19 mouse cellular contexts compared by ENCODE assay signal in genomic region chr5:129332014-129332413, GRCm38 (mm10).
DNase-seq lines count a peak whose midpoint lies in the region; ATAC-seq and TF ChIP-seq lines count a peak whose summit lies in the region.
"Had no signal": no experiment of that assay in that cellular context is flagged by ENCODE, and none has a peak within 500 bp of the region (broad histone marks: within the 10 kb centered on the region; RNA-seq: fewer than 3 reads in every experiment).

No protein-coding gene starts in this region.

- H3K9ac ChIP-seq in hindbrain, postnatal 0 days (replicated peaks; ENCODE audit: low read length): no peak overlapping the region
- H3K9ac ChIP-seq in hindbrain, embryonic 13.5 days: no peak overlapping the region
- no peak overlapping the region for H3K9ac ChIP-seq in midbrain, embryonic 11.5 days (ENCODE audit: low read length)
- H3K9ac ChIP-seq in midbrain, embryonic 15.5 days: no peak overlapping the region
- H3K9ac ChIP-seq: forebrain, embryonic 12.5 days; limb, embryonic 12.5 days; lung, embryonic 15.5 days had no signal

- TF ChIP-seq CTCF in hindbrain, postnatal 0 days (IDR thresholded peaks at IDR 0.05; ENCODE audit: low read depth): peak; percentile 46

- H3K9me3 ChIP-seq in hindbrain, postnatal 0 days (ENCODE audit: low read length): 0 out of 2 replicates have a peak, but pooled peaks cover 3% of the 10 kb centered on the region
- peaks cover 3% of the 10 kb centered on the region; the same call in 1 of the 2 replicates for H3K9me3 ChIP-seq in hindbrain, embryonic 13.5 days
- H3K9me3 ChIP-seq in midbrain, embryonic 11.5 days (ENCODE audit: control insufficient read depth, low read length): no peaks in the 10 kb centered on the region
- H3K9me3 ChIP-seq in midbrain, embryonic 15.5 days: no peaks in the 10 kb centered on the region
- H3K9me3 ChIP-seq in embryonic facial prominence, embryonic 10.5 days: peaks cover 7% of the 10 kb centered on the region; the same call in 1 of the 2 replicates
- H3K9me3 ChIP-seq: forebrain, embryonic 12.5 days; limb, embryonic 12.5 days; lung, embryonic 15.5 days had no signal

- H3K27me3 ChIP-seq in hindbrain, postnatal 0 days (ENCODE audit: insufficient read depth, low read length): no peaks in the 10 kb centered on the region
- 0 out of 2 replicates have a peak, but pooled peaks cover 5% of the 10 kb centered on the region for H3K27me3 ChIP-seq in hindbrain, embryonic 13.5 days
- no peaks in the 10 kb centered on the region for H3K27me3 ChIP-seq in midbrain, embryonic 11.5 days (ENCODE audit: control insufficient read depth, insufficient read depth, low read length)
- no peaks in the 10 kb centered on the region for H3K27me3 ChIP-seq in midbrain, embryonic 15.5 days (replicated peaks)
- H3K27me3 ChIP-seq in embryonic facial prominence, embryonic 10.5 days (replicated peaks; ENCODE audit: low read depth, poor library complexity, severe bottlenecking): no peaks in the 10 kb centered on the region
- H3K27me3 ChIP-seq: forebrain, embryonic 12.5 days; limb, embryonic 12.5 days; lung, embryonic 15.5 days; megakaryocyte, embryonic 14.5 days had no signal

- H3K36me3 ChIP-seq in hindbrain, postnatal 0 days (ENCODE audit: insufficient read depth, low read length): no peaks in the 10 kb centered on the region
- no peaks in the 10 kb centered on the region for H3K36me3 ChIP-seq in hindbrain, embryonic 13.5 days
- H3K36me3 ChIP-seq in midbrain, embryonic 11.5 days (ENCODE audit: control insufficient read depth, insufficient read depth, low read length): no peaks in the 10 kb centered on the region
- H3K36me3 ChIP-seq in midbrain, embryonic 15.5 days (replicated peaks): no peaks in the 10 kb centered on the region
- H3K36me3 ChIP-seq in embryonic facial prominence, embryonic 10.5 days (replicated peaks): no peaks in the 10 kb centered on the region
- H3K36me3 ChIP-seq: forebrain, embryonic 12.5 days; limb, embryonic 12.5 days; lung, embryonic 15.5 days had no signal

- 94% methylated on average over 3 of the region's 3 CpGs for WGBS in hindbrain, postnatal 0 days
- WGBS in hindbrain, embryonic 13.5 days: 97% methylated on average over 3 of the region's 3 CpGs
- WGBS in midbrain, embryonic 11.5 days: 97% methylated on average over 3 of the region's 3 CpGs
- WGBS in midbrain, embryonic 15.5 days: 97% methylated on average over 3 of the region's 3 CpGs
- 95% methylated on average over 3 of the region's 3 CpGs for WGBS in embryonic facial prominence, embryonic 10.5 days

- no peak overlapping the region for H3K27ac ChIP-seq in hindbrain, postnatal 0 days
- no peak overlapping the region for H3K27ac ChIP-seq in hindbrain, embryonic 13.5 days
- no peak overlapping the region for H3K27ac ChIP-seq in midbrain, embryonic 11.5 days (ENCODE audit: low read depth, low read length)
- no peak overlapping the region for H3K27ac ChIP-seq in midbrain, embryonic 15.5 days
- H3K27ac ChIP-seq in embryonic facial prominence, embryonic 10.5 days (replicated peaks): no peak overlapping the region
- H3K27ac ChIP-seq: forebrain, embryonic 12.5 days; limb, embryonic 12.5 days; lung, embryonic 15.5 days had no signal

- ATAC-seq in hindbrain, postnatal 0 days: no peak
- no peak for ATAC-seq in hindbrain, embryonic 13.5 days (ENCODE audit: low FRiP score)
- ATAC-seq in midbrain, embryonic 11.5 days (ENCODE audit: low FRiP score): no peak
- no peak for ATAC-seq in midbrain, embryonic 15.5 days (replicated peaks)
- ATAC-seq: inflammation-experienced regulatory T-cells, adult 6 months had no signal

- H3K4me1 ChIP-seq in hindbrain, postnatal 0 days (ENCODE audit: insufficient read depth, low read length): no peaks in the 10 kb centered on the region
- peaks cover 5% of the 10 kb centered on the region; the same call in 1 of the 2 replicates for H3K4me1 ChIP-seq in hindbrain, embryonic 13.5 days (replicated peaks)
- no peaks in the 10 kb centered on the region for H3K4me1 ChIP-seq in midbrain, embryonic 11.5 days (ENCODE audit: control insufficient read depth, insufficient read depth, low read length)
- H3K4me1 ChIP-seq in midbrain, embryonic 15.5 days: peaks cover 5% of the 10 kb centered on the region
- peaks cover 6% of the 10 kb centered on the region; the same call in 1 of the 2 replicates for H3K4me1 ChIP-seq in embryonic facial prominence, embryonic 10.5 days
- H3K4me1 ChIP-seq: forebrain, embryonic 12.5 days; limb, embryonic 12.5 days; lung, embryonic 15.5 days; megakaryocyte, embryonic 14.5 days had no signal

- no peak overlapping the region for H3K4me3 ChIP-seq in hindbrain, postnatal 0 days (ENCODE audit: low read length)
- H3K4me3 ChIP-seq in hindbrain, embryonic 13.5 days: no peak overlapping the region
- H3K4me3 ChIP-seq in midbrain, embryonic 11.5 days (ENCODE audit: low read depth, low read length): no peak overlapping the region
- no peak overlapping the region for H3K4me3 ChIP-seq in midbrain, embryonic 15.5 days
- H3K4me3 ChIP-seq in embryonic facial prominence, embryonic 10.5 days: no peak overlapping the region
- H3K4me3 ChIP-seq: forebrain, embryonic 12.5 days; limb, embryonic 12.5 days; lung, embryonic 15.5 days; megakaryocyte, embryonic 14.5 days; myocyte had no signal

- H3K4me2 ChIP-seq in hindbrain, postnatal 0 days (ENCODE audit: low read depth, low read length): no peak overlapping the region
- no peak overlapping the region for H3K4me2 ChIP-seq in hindbrain, embryonic 13.5 days
- H3K4me2 ChIP-seq in midbrain, embryonic 11.5 days: no peak overlapping the region
- H3K4me2 ChIP-seq in midbrain, embryonic 15.5 days: no peak overlapping the region
- H3K4me2 ChIP-seq: forebrain, embryonic 12.5 days; limb, embryonic 12.5 days; lung, embryonic 15.5 days had no signal

- no peak for DNase-seq in hindbrain, postnatal 0 days (ENCODE audit: low spot score)
- peak; percentile 79 for DNase-seq in midbrain, embryonic 11.5 days (ENCODE audit: low spot score, missing footprints)
- peak; percentile 75 for DNase-seq in ES-CJ7 (ENCODE audit: low read depth, low spot score)
- DNase-seq in embryonic facial prominence, embryonic 10.5 days (ENCODE audit: low spot score): peak; percentile 15
- DNase-seq in adrenal gland, postnatal 10 days: no peak
- no peak for DNase-seq in kidney, postnatal 25 days
- DNase-seq: cerebellum, adult 2 months; heart, postnatal 14 days; kidney, postnatal 4 days; right cerebral cortex, postnatal 25 days; thymus, postnatal 25 days had no signal

Comparison
In these comparisons a context has a peak if more than half of its experiments do, and no peak if none do; other contexts are left out.
1. DNase-seq: peak in midbrain, embryonic 11.5 days (single experiment), ES-CJ7 (single experiment) and embryonic facial prominence, embryonic 10.5 days (single experiment); none in hindbrain, postnatal 0 days (single experiment), adrenal gland, postnatal 10 days (single experiment) and kidney, postnatal 25 days (0 of 2).